12 mouse cellular contexts compared by ENCODE assay signal in genomic region chr2:165319503-165319902, GRCm38 (mm10). TPM values are rescaled to one million over a fixed set of nuclear protein-coding genes. Genes with fewer than 3 reads are reported as not detected.
DNase-seq lines count a peak whose midpoint lies in the region; ATAC-seq and TF ChIP-seq lines count a peak whose summit lies in the region.
"Had no signal": no experiment of that assay in that cellular context is flagged by ENCODE, and none has a peak within 500 bp of the region (broad histone marks: within the 10 kb centered on the region; RNA-seq: fewer than 3 reads in every experiment).

No protein-coding gene starts in this region.

- DNase-seq in kidney, postnatal 4 days: no peak
- no peak for DNase-seq in stomach, postnatal 0 days (ENCODE audit: low spot score)
- no peak for DNase-seq in liver, postnatal 0 days
- DNase-seq in Muller cell, postnatal 12 days (ENCODE audit: inconsistent ontology term): no peak
- DNase-seq in ovary, postnatal 10 days (ENCODE audit: low spot score): no peak
- DNase-seq: embryo, embryonic 11 days; heart, postnatal 14 days; kidney, adult 2 months had no signal

- H3K27ac ChIP-seq in kidney, embryonic 15.5 days: peak overlapping the region; percentile 79
- H3K27ac ChIP-seq in stomach, embryonic 15.5 days: 0 out of 2 replicates have a peak overlapping the region, but pooled peaks have one; percentile 16
- H3K27ac ChIP-seq in stomach, postnatal 0 days (replicated peaks): no peak overlapping the region
- peak overlapping the region; percentile 88; the same call in 1 of the 2 replicates for H3K27ac ChIP-seq in liver, postnatal 0 days (ENCODE audit: low read depth)

- no peak overlapping the region for H3K4me3 ChIP-seq in kidney, embryonic 15.5 days (replicated peaks)
- H3K4me3 ChIP-seq in stomach, embryonic 15.5 days (replicated peaks): no peak overlapping the region
- H3K4me3 ChIP-seq in stomach, postnatal 0 days (ENCODE audit: low read depth, low read length): no peak overlapping the region
- H3K4me3 ChIP-seq in liver, postnatal 0 days (ENCODE audit: low read depth, low read length): no peak overlapping the region

- peaks cover 12% of the 10 kb centered on the region for H3K36me3 ChIP-seq in kidney, embryonic 15.5 days
- peaks cover 16% of the 10 kb centered on the region; the same call in 1 of the 2 replicates for H3K36me3 ChIP-seq in stomach, embryonic 15.5 days
- H3K36me3 ChIP-seq in stomach, postnatal 0 days (ENCODE audit: control insufficient read depth, insufficient read depth, low read length): peaks cover 6% of the 10 kb centered on the region
- H3K36me3 ChIP-seq in liver, postnatal 0 days (replicated peaks; ENCODE audit: insufficient read depth, low read length): peaks cover 3% of the 10 kb centered on the region; the same call in 1 of the 2 replicates

- no peak for ATAC-seq in kidney, embryonic 15.5 days (replicated peaks; ENCODE audit: low FRiP score)
- ATAC-seq in stomach, embryonic 15.5 days (ENCODE audit: insufficient read depth, low FRiP score, low read depth): no peak
- no peak for ATAC-seq in stomach, postnatal 0 days (ENCODE audit: low FRiP score, low TSS enrichment)
- peak; percentile 30; the same call in 1 of the 2 replicates for ATAC-seq in liver, postnatal 0 days

- H3K4me2 ChIP-seq in kidney, embryonic 15.5 days: no peak overlapping the region
- no peak overlapping the region for H3K4me2 ChIP-seq in stomach, embryonic 15.5 days
- H3K4me2 ChIP-seq in stomach, postnatal 0 days (replicated peaks; ENCODE audit: low read depth): no peak overlapping the region
- no peak overlapping the region for H3K4me2 ChIP-seq in liver, postnatal 0 days (ENCODE audit: low read depth, low read length)
- H3K4me2 ChIP-seq: lung, embryonic 14.5 days had no signal

- 35% methylated on average over 4 of the region's 4 CpGs for WGBS in kidney, embryonic 15.5 days
- 47% methylated on average over 4 of the region's 4 CpGs for WGBS in stomach, embryonic 15.5 days
- WGBS in stomach, postnatal 0 days: 42% methylated on average over 4 of the region's 4 CpGs
- 43% methylated on average over 4 of the region's 4 CpGs for WGBS in liver, postnatal 0 days (ENCODE audit: insufficient replicate concordance)

- no peaks in the 10 kb centered on the region for H3K27me3 ChIP-seq in kidney, embryonic 15.5 days
- H3K27me3 ChIP-seq in stomach, embryonic 15.5 days (replicated peaks): no peaks in the 10 kb centered on the region
- H3K27me3 ChIP-seq in stomach, postnatal 0 days (ENCODE audit: control insufficient read depth, insufficient read depth, low read length): no peaks in the 10 kb centered on the region
- no peaks in the 10 kb centered on the region for H3K27me3 ChIP-seq in liver, postnatal 0 days (ENCODE audit: insufficient read depth, low read length)

- TF ChIP-seq CTCF in stomach, postnatal 0 days (IDR thresholded peaks at IDR 0.05; ENCODE audit: low read depth): no peak
- no peak for TF ChIP-seq CTCF in liver, postnatal 0 days (IDR thresholded peaks at IDR 0.05; ENCODE audit: low read depth)

- TF ChIP-seq EP300 in stomach, postnatal 0 days (optimal IDR thresholded peaks at IDR 0.05): no peak
- no peak for TF ChIP-seq EP300 in liver, postnatal 0 days (IDR thresholded peaks at IDR 0.05; ENCODE audit: low read depth)

- H3K9ac ChIP-seq in kidney, embryonic 15.5 days: no peak overlapping the region
- no peak overlapping the region for H3K9ac ChIP-seq in stomach, embryonic 15.5 days
- H3K9ac ChIP-seq in stomach, postnatal 0 days (ENCODE audit: low read length): no peak overlapping the region
- no peak overlapping the region for H3K9ac ChIP-seq in liver, postnatal 0 days (replicated peaks)
- H3K9ac ChIP-seq: lung, embryonic 14.5 days had no signal

- no peaks in the 10 kb centered on the region for H3K9me3 ChIP-seq in kidney, embryonic 15.5 days (replicated peaks)
- H3K9me3 ChIP-seq in stomach, embryonic 15.5 days: no peaks in the 10 kb centered on the region
- no peaks in the 10 kb centered on the region for H3K9me3 ChIP-seq in stomach, postnatal 0 days (ENCODE audit: control insufficient read depth, low read length)
- no peaks in the 10 kb centered on the region for H3K9me3 ChIP-seq in liver, postnatal 0 days (ENCODE audit: low read length)

- peaks cover 97% of the 10 kb centered on the region for H3K4me1 ChIP-seq in kidney, embryonic 15.5 days
- peaks cover 55% of the 10 kb centered on the region for H3K4me1 ChIP-seq in stomach, embryonic 15.5 days
- H3K4me1 ChIP-seq in stomach, postnatal 0 days (replicated peaks; ENCODE audit: control insufficient read depth, insufficient read depth): peaks cover 2% of the 10 kb centered on the region; the same call in 1 of the 2 replicates
- H3K4me1 ChIP-seq in liver, postnatal 0 days (ENCODE audit: insufficient read depth): peaks cover 67% of the 10 kb centered on the region

RNA-seq across cellular contexts. Expression of gene Elmo2, which starts 6.8 kb away (rescaled TPM):
- polyA plus RNA-seq in kidney, embryonic 15.5 days (2015; fragmentation: Nextera tagmentation; extraction: Ambion mirVana): 71.3 and 82.3 TPM in 2 replicates
- 53.2 and 56.2 TPM in 2 replicates for polyA plus RNA-seq in stomach, embryonic 15.5 days (2015; fragmentation: Nextera tagmentation; extraction: Ambion mirVana)
- 21.2 and 22.6 TPM in 2 replicates for polyA plus RNA-seq in stomach, postnatal 0 days (2015; fragmentation: Nextera tagmentation; extraction: Ambion mirVana)
- polyA plus RNA-seq in liver, postnatal 0 days (2015; fragmentation: Nextera tagmentation; extraction: Ambion mirVana): 11.0 and 12.3 TPM in 2 replicates

RNA-seq across cellular contexts. Expression of gene Slc35c2, which starts 31.8 kb away (rescaled TPM):
- 53.7 and 54.6 TPM in 2 replicates for polyA plus RNA-seq in kidney, embryonic 15.5 days (2015; fragmentation: Nextera tagmentation; extraction: Ambion mirVana)
- polyA plus RNA-seq in stomach, embryonic 15.5 days (2015; fragmentation: Nextera tagmentation; extraction: Ambion mirVana): 60.5 and 71.8 TPM in 2 replicates
- polyA plus RNA-seq in stomach, postnatal 0 days (2015; fragmentation: Nextera tagmentation; extraction: Ambion mirVana): 38.5 and 39.3 TPM in 2 replicates
- polyA plus RNA-seq in liver, postnatal 0 days (2015; fragmentation: Nextera tagmentation; extraction: Ambion mirVana): 29.3 and 30.5 TPM in 2 replicates

RNA-seq across cellular contexts. Expression of gene Zfp663, which starts 49.0 kb away (rescaled TPM):
- 1.1 TPM in 2 replicates for polyA plus RNA-seq in kidney, embryonic 15.5 days (2015; fragmentation: Nextera tagmentation; extraction: Ambion mirVana)
- 0.64 and 0.66 TPM in 2 replicates for polyA plus RNA-seq in stomach, embryonic 15.5 days (2015; fragmentation: Nextera tagmentation; extraction: Ambion mirVana)
- 0.05 and 0.23 TPM in 2 replicates for polyA plus RNA-seq in stomach, postnatal 0 days (2015; fragmentation: Nextera tagmentation; extraction: Ambion mirVana)
- not detected in 2 replicates for polyA plus RNA-seq in liver, postnatal 0 days (2015; fragmentation: Nextera tagmentation; extraction: Ambion mirVana)
- polyA plus RNA-seq: kidney, adult 2 months; urinary bladder, adult 2 months had no signal
